Mouse (Mus musculus) heart, adult 2 months (tissue): Measurements from ENCODE around the gene Acox2. TPM values are rescaled to one million over a fixed set of nuclear protein-coding genes. Genes with fewer than 3 reads are reported as not detected.

Experiments
- DNase-seq, 2 experiments: peaks; one replicate each; pipeline ENCODE4 v3.0.0; 2021
- H3K27ac ChIP-seq: fragments of 200-600 bp; 2 replicates; pipeline ENCODE4 v1.8.1; 2022
- H3K27me3 ChIP-seq: fragments of 200-500 bp; 2 replicates; pipeline ENCODE4 v1.6.1; 2012; ENCODE audit warnings: mild to moderate bottlenecking, low read length, inconsistent platforms, mixed read lengths; ENCODE audit not compliant: control insufficient read depth, insufficient read depth
- H3K36me3 ChIP-seq: fragments of 200-500 bp; 2 replicates; pipeline ENCODE4 v1.6.1; 2012; ENCODE audit warnings: low read length, inconsistent platforms; ENCODE audit not compliant: control insufficient read depth, insufficient read depth
- H3K4me1 ChIP-seq: fragments of 200-500 bp; 2 replicates; pipeline ENCODE4 v1.6.1; 2011; ENCODE audit warnings: low read length; ENCODE audit not compliant: control insufficient read depth, insufficient read depth
- H3K4me3 ChIP-seq: fragments of 200-600 bp; 2 replicates; pipeline ENCODE4 v1.8.1; 2022
- H3K79me2 ChIP-seq: fragments of 200-500 bp; replicated peaks from 2 replicates; pipeline ENCODE4 v1.6.1; 2012; ENCODE audit warnings: mild to moderate bottlenecking, inconsistent platforms, low read length, moderate library complexity, mixed read lengths; ENCODE audit not compliant: control insufficient read depth, insufficient read depth
- H3K9ac ChIP-seq: fragments of 200-500 bp; 2 replicates; pipeline ENCODE4 v1.6.1; 2012; ENCODE audit warnings: low read depth, mild to moderate bottlenecking, control low read depth, inconsistent platforms, low read length, mixed read lengths
- CTCF ChIP-seq: fragments of 200-600 bp; IDR thresholded peaks from 2 replicates; pipeline ENCODE4 v1.8.1; 2022; ENCODE audit warnings: antibody characterized with exemption, mild to moderate bottlenecking, moderate library complexity
- EP300 ChIP-seq: fragments of 200-500 bp; IDR thresholded peaks from 2 replicates; pipeline ENCODE4 v1.6.1; 2011; ENCODE audit warnings: low read depth, low read length, control low read depth; ENCODE audit not compliant: insufficient read depth
- POLR2A ChIP-seq: fragments of 200-500 bp; IDR thresholded peaks from 2 replicates; pipeline ENCODE4 v1.6.1; 2011; ENCODE audit warnings: mild to moderate bottlenecking, low read depth, low read length, control low read depth; ENCODE audit not compliant: insufficient read depth
- WGBS: fragments of 180-500 bp; shearing (Covaris S2); methylation state at CpG from one replicate; pipeline ENCODE4 v1.1.7; 2018; 5-methylcytosine and 5-hydroxymethylcytosine counted together
- intact Hi-C: fragments of 180-260 bp; cut with DNase I; formaldehyde crosslinking; loops from one replicate; pipeline ENCODE4 v1.15.1; 2025
- polyA plus RNA-seq: library from polyadenylated mRNA; depleted of rRNA; stranded (reverse); fragments of >200 nt; gene quantifications from 2 replicates; pipeline ENCODE4 v1.2.3, GENCODE M21; 2012
- total RNA-seq, 2 experiments: library from RNA; stranded (reverse); gene quantifications; 2 replicates each; pipeline ENCODE4 v1.2.3; 2021

Gene Acox2
- total and polyA plus RNA-seq, 3 experiments: 0.34 to 1.3 (median 0.91) TPM

GRCm38 (mm10) chr14:8229367-8230019 lies 29.7 kb downstream of the Acox2 start:
- Histone ChIP-seq H3K27me3 (no peaks in the 10 kb centered on the region; the same call in 1 of the 2 replicates), H3K4me1 (no peaks in the 10 kb centered on the region), H3K4me3 (no peak overlapping the region), H3K27ac (no peak overlapping the region), H3K9ac (no peak overlapping the region), H3K79me2 (no peaks in the 10 kb centered on the region), H3K36me3 (no peaks in the 10 kb centered on the region)
- TF ChIP-seq CTCF: no peak
- TF ChIP-seq EP300: no peak
- TF ChIP-seq POLR2A: no peak
- intact Hi-C loops: no loop called here
- 71% methylated on average over 9 of the region's 9 CpGs for WGBS
- DNase-seq: no peak

- H3K27ac ChIP-seq: no peak overlapping the region
- no peak for DNase-seq
- TF ChIP-seq EP300: no peak
- TF ChIP-seq CTCF: no peak
- TF ChIP-seq POLR2A: no peak
- H3K79me2 ChIP-seq: no peaks in the 10 kb centered on the region
- no peaks in the 10 kb centered on the region for H3K4me1 ChIP-seq
- intact Hi-C loops: no loop called here
- no peaks in the 10 kb centered on the region; the same call in 1 of the 2 replicates for H3K36me3 ChIP-seq
- no peak overlapping the region for H3K9ac ChIP-seq
- no peak overlapping the region for H3K4me3 ChIP-seq
- no peaks in the 10 kb centered on the region for H3K27me3 ChIP-seq
- 79% methylated on average over 2 of the region's 2 CpGs for WGBS
Measured at GRCm38 (mm10) chr14:8224805-8225204, 34.3 kb downstream of the Acox2 start.

- Histone ChIP-seq H3K4me1 (no peaks in the 10 kb centered on the region; the same call in 1 of the 2 replicates), H3K36me3 (no peaks in the 10 kb centered on the region; the same call in 1 of the 2 replicates), H3K4me3 (no peak overlapping the region), H3K27me3 (no peaks in the 10 kb centered on the region), H3K27ac (no peak overlapping the region), H3K9ac (no peak overlapping the region), H3K79me2 (0 out of 2 replicates have a peak, but pooled peaks cover 1% of the 10 kb centered on the region)
- 75% methylated on average over 10 of the region's 10 CpGs for WGBS
- TF ChIP-seq EP300: no peak
- intact Hi-C loops: no loop called here
- DNase-seq: no peak
Measured at GRCm38 (mm10) chr14:8223506-8224293, 35.5 kb downstream of the Acox2 start.

- H3K4me1 ChIP-seq: no peaks in the 10 kb centered on the region; the same call in 1 of the 2 replicates
- no peak for TF ChIP-seq CTCF
- no peak for TF ChIP-seq POLR2A
- no peak for TF ChIP-seq EP300
- no peak overlapping the region for H3K27ac ChIP-seq
- H3K36me3 ChIP-seq: no peaks in the 10 kb centered on the region; the same call in 1 of the 2 replicates
- no peak overlapping the region for H3K9ac ChIP-seq
- no peaks in the 10 kb centered on the region for H3K27me3 ChIP-seq
- WGBS: 94% methylated on average over 16 of the region's 16 CpGs
- no peak overlapping the region for H3K4me3 ChIP-seq
- intact Hi-C loops: no loop called here
- no peak for DNase-seq
- 0 out of 2 replicates have a peak, but pooled peaks cover 1% of the 10 kb centered on the region for H3K79me2 ChIP-seq
Measured at GRCm38 (mm10) chr14:8222561-8222960, 36.6 kb downstream of the Acox2 start.

GRCm38 (mm10) chr14:8220912-8221311 lies 38.2 kb downstream of the Acox2 start:
- Histone ChIP-seq H3K27ac (no peak overlapping the region), H3K27me3 (no peaks in the 10 kb centered on the region), H3K36me3 (no peaks in the 10 kb centered on the region; the same call in 1 of the 2 replicates), H3K79me2 (0 out of 2 replicates have a peak, but pooled peaks cover 1% of the 10 kb centered on the region), H3K9ac (no peak overlapping the region), H3K4me3 (no peak overlapping the region), H3K4me1 (peaks cover 3% of the 10 kb centered on the region)
- intact Hi-C loops: no loop called here
- TF ChIP-seq CTCF (no peak), EP300 (no peak), POLR2A (no peak)
- DNase-seq: no peak
- WGBS: 88% methylated on average over 2 of the region's 2 CpGs

GRCm38 (mm10) chr14:8220306-8220705 lies 38.8 kb downstream of the Acox2 start:
- H3K9ac ChIP-seq: no peak overlapping the region
- peaks cover 5% of the 10 kb centered on the region for H3K4me1 ChIP-seq
- intact Hi-C loops: no loop called here
- WGBS: 77% methylated on average over 7 of the region's 7 CpGs
- H3K79me2 ChIP-seq: 0 out of 2 replicates have a peak, but pooled peaks cover 1% of the 10 kb centered on the region
- no peak overlapping the region for H3K27ac ChIP-seq
- peak in 1 of 2 experiments; percentile 35 for DNase-seq
- no peaks in the 10 kb centered on the region for H3K27me3 ChIP-seq
- TF ChIP-seq POLR2A: no peak
- TF ChIP-seq EP300: no peak
- TF ChIP-seq CTCF: peak; percentile 72
- no peak overlapping the region for H3K4me3 ChIP-seq
- no peaks in the 10 kb centered on the region; the same call in 1 of the 2 replicates for H3K36me3 ChIP-seq
